Mouse (Mus musculus): ENCODE measurements around the gene D17H6S53E. TPM values are rescaled to one million over a fixed set of nuclear protein-coding genes. Genes with fewer than 3 reads are reported as not detected.

D17H6S53E gene
- total RNA-seq (2021), result 10 to 100 TPM; 24.6 TPM
- long read RNA-seq, experiment 1, partial matches to known transcripts, result 0 of 2 reads
- long read RNA-seq, experiment 1, other reads (novel, unspliced or antisense), result 1 of 2 reads
- long read RNA-seq, experiment 2, result 0 reads

GRCm38 (mm10) chr17:35126206-35126611 is at the start of gene D17H6S53E:
Gene D17H6S53E (plus strand): TSS chr17:35126373.
- intact Hi-C loops (cut with DNase I), result no loop called here
- DNase-seq (ENCODE audit: low spot score in 2 of 2), result peak; percentile 31 to 71

GRCm38 (mm10) chr17:35076507-35077176 is 49.5 kb upstream of the D17H6S53E start, which contains the start of gene Ly6g6e:
Gene Ly6g6e (plus strand): TSS chr17:35076902.
- intact Hi-C loops (cut with DNase I), result no loop called here
- no peak for DNase-seq (ENCODE audit: low spot score in 2 of 2)

- intact Hi-C loops (cut with DNase I), result no loop called here
- DNase-seq (ENCODE audit: low spot score in 2 of 2), result no peak
Measured at GRCm38 (mm10) chr17:35077285-35077684, 48.9 kb upstream of the D17H6S53E start.

GRCm38 (mm10) chr17:35077786-35078233 is 48.4 kb upstream of the D17H6S53E start, which contains the start of gene Ly6g6d:
Gene Ly6g6d (minus strand): TSS chr17:35078065.
- intact Hi-C loops (cut with DNase I), result no loop called here
- DNase-seq (ENCODE audit: low spot score in 2 of 2), result no peak

- intact Hi-C loops (cut with DNase I), result no loop called here
- DNase-seq (ENCODE audit: low spot score in 2 of 2), result no peak
Measured at GRCm38 (mm10) chr17:35079778-35080177, 46.4 kb upstream of the D17H6S53E start.

GRCm38 (mm10) chr17:35080248-35080647 is 45.9 kb upstream of the D17H6S53E start:
- DNase-seq (ENCODE audit: low spot score in 2 of 2), result no peak
- intact Hi-C loops (cut with DNase I), result no loop called here

GRCm38 (mm10) chr17:35080710-35081109 is 45.5 kb upstream of the D17H6S53E start:
- intact Hi-C loops (cut with DNase I), result no loop called here
- no peak for DNase-seq (ENCODE audit: low spot score in 2 of 2)

- no peak for DNase-seq (ENCODE audit: low spot score in 2 of 2)
- intact Hi-C loops (cut with DNase I), result no loop called here
Measured at GRCm38 (mm10) chr17:35082841-35083576, 43.2 kb upstream of the D17H6S53E start.

- DNase-seq (ENCODE audit: low spot score in 2 of 2), result no peak
- intact Hi-C loops (cut with DNase I), result no loop called here
Measured at GRCm38 (mm10) chr17:35083929-35084497, 42.2 kb upstream of the D17H6S53E start.

GRCm38 (mm10) chr17:35085208-35085865 is 40.8 kb upstream of the D17H6S53E start, which contains the start of gene Ly6g6f:
Gene Ly6g6f (minus strand): TSS chr17:35085610.
- intact Hi-C loops (cut with DNase I), result no loop called here
- DNase-seq (ENCODE audit: low spot score in 2 of 2), result no peak

- intact Hi-C loops (cut with DNase I), result no loop called here
- DNase-seq (ENCODE audit: low spot score in 2 of 2), result peak in 1 of 2 experiments; percentile 66
Measured at GRCm38 (mm10) chr17:35088151-35088550, 38.0 kb upstream of the D17H6S53E start.

- peak; percentile 94 to 95 for DNase-seq (ENCODE audit: low spot score in 2 of 2)
- intact Hi-C loops (cut with DNase I), result no loop called here
Measured at GRCm38 (mm10) chr17:35088825-35089644, 37.1 kb upstream of the D17H6S53E start, which contains the start of gene Abhd16a. Gene Abhd16a (plus strand): TSS chr17:35089263.

GRCm38 (mm10) chr17:35090166-35090932 is 35.8 kb upstream of the D17H6S53E start:
- no peak for DNase-seq (ENCODE audit: low spot score in 2 of 2)
- intact Hi-C loops (cut with DNase I), result no loop called here

- DNase-seq (ENCODE audit: low spot score in 2 of 2), result no peak
- intact Hi-C loops (cut with DNase I), result no loop called here
Measured at GRCm38 (mm10) chr17:35092403-35093198, 33.6 kb upstream of the D17H6S53E start.

GRCm38 (mm10) chr17:35094475-35095365 is 31.5 kb upstream of the D17H6S53E start:
- DNase-seq (ENCODE audit: low spot score in 2 of 2), result no peak
- intact Hi-C loops (cut with DNase I), result no loop called here

GRCm38 (mm10) chr17:35096597-35096996 is 29.6 kb upstream of the D17H6S53E start:
- no peak for DNase-seq (ENCODE audit: low spot score in 2 of 2)
- intact Hi-C loops (cut with DNase I), result no loop called here

Measured in left cerebral cortex, postnatal 14 days (tissue).